Mouse (Mus musculus): ENCODE data around the gene 4930548H24Rik. TPM values are rescaled to one million over a fixed set of nuclear protein-coding genes. Genes with fewer than 3 reads are reported as not detected.

The 4930548H24Rik gene
- total and polyA plus RNA-seq, 2 experiments from 2014 or later, result not detected

DNA sequence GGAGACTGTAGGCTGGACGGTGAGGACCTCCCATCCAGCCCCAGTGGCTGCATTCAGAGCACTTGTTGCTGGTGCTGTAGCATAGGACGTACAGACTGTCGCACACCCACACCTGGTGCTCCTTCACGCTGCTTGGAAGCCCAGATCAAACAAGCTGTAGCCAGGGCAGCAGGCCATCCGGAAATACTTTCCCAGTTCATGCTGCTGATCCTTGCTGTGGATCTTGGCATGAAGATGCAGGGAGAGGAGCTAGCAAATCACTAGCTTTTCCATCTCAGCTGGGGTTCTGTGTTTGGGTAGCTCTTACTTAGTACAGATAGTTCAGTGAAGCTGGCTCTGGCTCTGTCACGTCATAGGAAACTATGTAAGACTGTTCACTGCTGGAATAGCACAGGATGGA, 15.8 kb upstream of the 4930548H24Rik start:
- WGBS, result 94% methylated on average over 6 of the region's 6 CpGs
- H3K4me2 ChIP-seq (ENCODE audit: low read depth, low read length, poor library complexity, severe bottlenecking), result no peak overlapping the region
- H3K36me3 ChIP-seq (ENCODE audit: insufficient read depth, low read length), result peaks cover 69% of the 10 kb centered on the region
- no peaks in the 10 kb centered on the region for H3K27me3 ChIP-seq (ENCODE audit: insufficient read depth, low read length)
- no peak overlapping the region for H3K4me3 ChIP-seq (ENCODE audit: low read depth, low read length)
- H3K9ac ChIP-seq (replicated peaks; ENCODE audit: low read length, poor library complexity, severe bottlenecking), result no peak overlapping the region
- H3K27ac ChIP-seq (ENCODE audit: low read depth, low read length), result no peak overlapping the region
- DNase-seq (ENCODE audit: low spot score), result no peak
- no peak for ATAC-seq (ENCODE audit: low FRiP score)
- TF ChIP-seq CTCF (IDR thresholded peaks at IDR 0.05), result no peak
- H3K9me3 ChIP-seq (ENCODE audit: low read length), result no peaks in the 10 kb centered on the region
- no peaks in the 10 kb centered on the region for H3K4me1 ChIP-seq (ENCODE audit: insufficient read depth, low read length)

DNA sequence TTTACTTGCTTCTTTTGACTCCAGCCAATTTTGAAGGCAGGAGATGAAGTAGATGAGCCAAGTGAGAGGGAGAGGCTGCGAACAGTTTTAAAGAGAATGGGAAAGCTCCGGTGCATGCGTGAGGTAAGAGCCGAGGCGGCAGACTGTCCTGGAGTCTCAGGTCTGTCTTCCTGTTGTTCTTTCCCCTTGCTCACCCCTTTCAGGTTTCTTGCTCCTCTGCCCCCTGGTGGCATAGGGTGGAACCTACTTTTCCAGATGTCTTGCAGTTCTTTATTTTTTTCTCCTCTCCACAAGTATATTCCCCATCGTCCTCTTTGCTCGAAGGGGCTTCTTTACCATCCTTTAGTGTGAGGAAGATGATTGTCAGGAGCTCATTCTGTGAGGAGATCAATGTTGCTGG, 15.2 kb upstream of the 4930548H24Rik start:
- H3K9ac ChIP-seq (replicated peaks; ENCODE audit: low read length, poor library complexity, severe bottlenecking), result no peak overlapping the region
- H3K9me3 ChIP-seq (ENCODE audit: low read length), result no peaks in the 10 kb centered on the region
- no peak overlapping the region for H3K27ac ChIP-seq (ENCODE audit: low read depth, low read length)
- H3K27me3 ChIP-seq (ENCODE audit: insufficient read depth, low read length), result no peaks in the 10 kb centered on the region
- H3K4me3 ChIP-seq (ENCODE audit: low read depth, low read length), result no peak overlapping the region
- peak; percentile 27 for DNase-seq (ENCODE audit: low spot score)
- no peak overlapping the region for H3K4me2 ChIP-seq (ENCODE audit: low read depth, low read length, poor library complexity, severe bottlenecking)
- TF ChIP-seq CTCF (IDR thresholded peaks at IDR 0.05), result peak; percentile 73
- ATAC-seq (ENCODE audit: low FRiP score), result no peak
- peaks cover 70% of the 10 kb centered on the region for H3K36me3 ChIP-seq (ENCODE audit: insufficient read depth, low read length)
- no peaks in the 10 kb centered on the region for H3K4me1 ChIP-seq (ENCODE audit: insufficient read depth, low read length)
- WGBS, result 80% methylated on average over 7 of the region's 7 CpGs

DNA sequence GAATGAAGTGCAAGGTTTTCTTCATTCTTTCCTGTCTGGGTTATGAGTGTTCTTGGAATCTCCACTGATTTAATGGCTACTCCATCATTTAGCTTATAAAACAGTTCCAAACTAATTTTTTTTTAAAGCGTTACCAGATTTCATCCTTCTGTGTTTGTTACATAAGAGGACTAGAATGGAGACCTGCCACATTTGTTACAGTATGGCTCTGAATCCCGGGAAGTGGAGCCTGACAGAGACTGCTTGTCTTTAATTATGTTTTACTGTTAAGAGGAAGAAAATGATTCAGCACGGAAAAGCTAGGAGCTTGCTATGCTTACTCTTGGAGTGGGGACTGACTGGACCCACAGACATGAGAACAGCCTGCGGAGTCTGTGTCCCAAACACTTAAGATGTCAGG, 5.0 kb upstream of the 4930548H24Rik start:
- H3K4me3 ChIP-seq (ENCODE audit: low read depth, low read length), result no peak overlapping the region
- H3K9ac ChIP-seq (replicated peaks; ENCODE audit: low read length, poor library complexity, severe bottlenecking), result no peak overlapping the region
- H3K9me3 ChIP-seq (ENCODE audit: low read length), result no peaks in the 10 kb centered on the region
- no peaks in the 10 kb centered on the region for H3K27me3 ChIP-seq (ENCODE audit: insufficient read depth, low read length)
- ATAC-seq (ENCODE audit: low FRiP score) (no peak), DNase-seq (ENCODE audit: low spot score) (no peak)
- no peaks in the 10 kb centered on the region for H3K4me1 ChIP-seq (ENCODE audit: insufficient read depth, low read length)
- H3K27ac ChIP-seq (ENCODE audit: low read depth, low read length), result no peak overlapping the region
- H3K36me3 ChIP-seq (ENCODE audit: insufficient read depth, low read length), result peaks cover 62% of the 10 kb centered on the region
- H3K4me2 ChIP-seq (ENCODE audit: low read depth, low read length, poor library complexity, severe bottlenecking), result no peak overlapping the region
- no peak for TF ChIP-seq CTCF (IDR thresholded peaks at IDR 0.05)
- 96% methylated on average over 4 of the region's 4 CpGs for WGBS

DNA sequence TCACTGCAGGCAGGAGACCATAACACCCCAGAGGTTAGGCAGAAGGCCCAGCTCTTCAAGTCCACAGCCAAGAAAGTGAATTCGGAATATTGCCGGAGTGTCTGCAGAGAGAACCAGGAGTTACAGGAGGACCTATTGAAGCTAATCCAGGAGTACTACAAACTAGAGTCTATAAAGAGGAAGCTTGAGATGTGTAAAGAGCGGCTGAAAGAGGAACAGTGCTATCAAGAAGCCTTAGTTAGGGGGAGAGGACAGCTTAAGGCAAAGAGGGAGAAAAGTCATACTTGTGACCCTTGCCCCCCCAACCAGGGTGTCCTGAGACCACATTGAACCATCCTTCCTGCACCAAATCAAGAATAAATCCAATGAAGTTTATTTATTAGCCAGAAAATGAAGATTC, 2.3 kb downstream of the 4930548H24Rik start:
- Histone ChIP-seq H3K4me1 (ENCODE audit: insufficient read depth, low read length) (no peaks in the 10 kb centered on the region), H3K9me3 (ENCODE audit: low read length) (no peaks in the 10 kb centered on the region), H3K27me3 (ENCODE audit: insufficient read depth, low read length) (no peaks in the 10 kb centered on the region), H3K4me2 (ENCODE audit: low read depth, low read length, poor library complexity, severe bottlenecking) (no peak overlapping the region), H3K36me3 (ENCODE audit: insufficient read depth, low read length) (0 out of 2 replicates have a peak, but pooled peaks cover 6% of the 10 kb centered on the region), H3K27ac (ENCODE audit: low read depth, low read length) (no peak overlapping the region), H3K9ac (replicated peaks; ENCODE audit: low read length, poor library complexity, severe bottlenecking) (no peak overlapping the region), H3K4me3 (ENCODE audit: low read depth, low read length) (no peak overlapping the region)
- 95% methylated on average over 3 of the region's 3 CpGs for WGBS
- no peak for ATAC-seq (ENCODE audit: low FRiP score)
- TF ChIP-seq CTCF (IDR thresholded peaks at IDR 0.05), result no peak
- no peak for DNase-seq (ENCODE audit: low spot score)

- Histone ChIP-seq H3K4me2 (ENCODE audit: low read depth, low read length, poor library complexity, severe bottlenecking) (no peak overlapping the region), H3K36me3 (ENCODE audit: insufficient read depth, low read length) (0 out of 2 replicates have a peak, but pooled peaks cover 6% of the 10 kb centered on the region), H3K9me3 (ENCODE audit: low read length) (no peaks in the 10 kb centered on the region), H3K4me3 (ENCODE audit: low read depth, low read length) (no peak overlapping the region), H3K27ac (ENCODE audit: low read depth, low read length) (no peak overlapping the region), H3K9ac (replicated peaks; ENCODE audit: low read length, poor library complexity, severe bottlenecking) (no peak overlapping the region), H3K27me3 (ENCODE audit: insufficient read depth, low read length) (no peaks in the 10 kb centered on the region), H3K4me1 (ENCODE audit: insufficient read depth, low read length) (no peaks in the 10 kb centered on the region; the same call in 1 of the 2 replicates)
- ATAC-seq (ENCODE audit: low FRiP score) (no peak), DNase-seq (ENCODE audit: low spot score) (no peak)
- TF ChIP-seq CTCF (IDR thresholded peaks at IDR 0.05), result no peak
- 67% methylated on average over 7 of the region's 7 CpGs for WGBS
Measured at GRCm38 (mm10) chr5:31489116-31489769, 3.7 kb downstream of the 4930548H24Rik start.

DNA sequence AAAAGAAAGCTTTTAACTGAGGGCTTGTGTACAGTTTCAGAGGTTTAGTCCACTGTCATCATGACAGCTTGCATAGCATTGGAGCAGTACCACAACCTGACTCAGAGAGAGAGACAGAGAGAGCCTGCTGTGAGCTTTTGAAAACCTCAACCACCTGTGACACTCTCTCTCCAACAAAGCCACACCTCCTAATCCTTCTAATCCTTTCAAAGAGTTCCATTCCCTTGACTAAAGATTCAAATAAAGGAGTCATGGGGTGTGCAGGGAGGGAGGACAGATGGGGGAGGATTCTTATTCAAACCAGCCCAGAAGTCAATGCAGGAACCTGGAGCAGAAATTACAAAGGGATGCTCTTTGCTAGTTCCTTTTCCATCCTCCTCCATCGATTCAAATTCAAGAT, 6.5 kb downstream of the 4930548H24Rik start:
- no peak for ATAC-seq (ENCODE audit: low FRiP score)
- TF ChIP-seq CTCF (IDR thresholded peaks at IDR 0.05), result no peak
- no peak for DNase-seq (ENCODE audit: low spot score)
- Histone ChIP-seq H3K9ac (replicated peaks; ENCODE audit: low read length, poor library complexity, severe bottlenecking) (no peak overlapping the region), H3K27ac (ENCODE audit: low read depth, low read length) (no peak overlapping the region), H3K4me1 (ENCODE audit: insufficient read depth, low read length) (peaks cover 7% of the 10 kb centered on the region), H3K36me3 (ENCODE audit: insufficient read depth, low read length) (0 out of 2 replicates have a peak, but pooled peaks cover 4% of the 10 kb centered on the region), H3K4me2 (ENCODE audit: low read depth, low read length, poor library complexity, severe bottlenecking) (no peak overlapping the region), H3K9me3 (ENCODE audit: low read length) (no peaks in the 10 kb centered on the region), H3K4me3 (ENCODE audit: low read depth, low read length) (no peak overlapping the region), H3K27me3 (ENCODE audit: insufficient read depth, low read length) (no peaks in the 10 kb centered on the region)
- 33% methylated on average over 1 of the region's 1 CpGs for WGBS
